Mouse (Mus musculus) hindbrain, postnatal 0 days (tissue): ENCODE data around the gene Ell3. TPM values are rescaled to one million over a fixed set of nuclear protein-coding genes. Genes with fewer than 3 reads are reported as not detected.

Experiments used
- ATAC-seq: fragments of 200-750 bp; cut with Nextera tagmentation; 2 replicates; pipeline ENCODE4 v1.8.0; 2017; ENCODE audit warnings: mild to moderate bottlenecking, moderate TSS enrichment, moderate library complexity
- DNase-seq: peaks from one replicate; pipeline ENCODE4 v3.0.0-alpha.2; 2015; ENCODE audit warnings: low spot score
- H3K27ac ChIP-seq: fragments of 300-500 bp; sonication (generic); 2 replicates; pipeline ENCODE4 v1.5.1; 2014; ENCODE audit warnings: mild to moderate bottlenecking
- H3K27me3 ChIP-seq: fragments of 300-500 bp; sonication (generic); 2 replicates; pipeline ENCODE4 v1.6.1; 2014; ENCODE audit warnings: low read length, mixed read lengths; ENCODE audit not compliant: insufficient read depth
- H3K36me3 ChIP-seq: fragments of 300-500 bp; sonication (generic); 2 replicates; pipeline ENCODE4 v1.6.1; 2014; ENCODE audit warnings: low read length, mixed read lengths; ENCODE audit not compliant: insufficient read depth
- H3K4me1 ChIP-seq: fragments of 300-500 bp; sonication (generic); 2 replicates; pipeline ENCODE4 v1.6.1; 2014; ENCODE audit warnings: antibody characterized with exemption, low read length, mixed read lengths; ENCODE audit not compliant: insufficient read depth
- H3K4me2 ChIP-seq: fragments of 300-500 bp; sonication (generic); 2 replicates; pipeline ENCODE4 v1.6.1; 2014; ENCODE audit warnings: low read depth, mild to moderate bottlenecking, low read length, moderate library complexity, mixed read lengths
- H3K4me3 ChIP-seq: fragments of 300-500 bp; sonication (generic); 2 replicates; pipeline ENCODE4 v1.5.1; 2014; ENCODE audit warnings: low read length
- H3K9ac ChIP-seq: fragments of 300-500 bp; sonication (generic); replicated peaks from 2 replicates; pipeline ENCODE4 v1.6.1; 2014; ENCODE audit warnings: mild to moderate bottlenecking, low read length, moderate library complexity, mixed read lengths
- H3K9me3 ChIP-seq: fragments of 300-500 bp; sonication (generic); 2 replicates; pipeline ENCODE4 v1.6.1; 2016; ENCODE audit warnings: low read length, mixed read lengths
- CTCF ChIP-seq: IDR thresholded peaks from 2 replicates; pipeline ENCODE4 v1.5.1; 2016; ENCODE audit warnings: antibody characterized with exemption, control low read depth, low read depth
- WGBS: fragments of 180-500 bp; shearing (Covaris S2); extraction: QIAGEN DNeasy Blood & Tissue Kit; methylation state at CpG from one replicate; pipeline ENCODE4 v1.1.7; 2014; 5-methylcytosine and 5-hydroxymethylcytosine counted together
- polyA plus RNA-seq: library from polyadenylated mRNA; unstranded; fragments of >200 nt; fragmentation: Nextera tagmentation; extraction: Ambion mirVana; gene quantifications from 2 replicates; pipeline ENCODE4 v1.2.1, GENCODE M21; 2015
- total RNA-seq: library from RNA; depleted of rRNA; stranded (reverse); fragments of >200 nt; gene quantifications from 2 replicates; pipeline ENCODE4 v1.2.3, GENCODE M21; 2014

Ell3 gene
- total and polyA plus RNA-seq, 2 experiments from 2014 or later, result 0.58 to 1.4 TPM

DNA sequence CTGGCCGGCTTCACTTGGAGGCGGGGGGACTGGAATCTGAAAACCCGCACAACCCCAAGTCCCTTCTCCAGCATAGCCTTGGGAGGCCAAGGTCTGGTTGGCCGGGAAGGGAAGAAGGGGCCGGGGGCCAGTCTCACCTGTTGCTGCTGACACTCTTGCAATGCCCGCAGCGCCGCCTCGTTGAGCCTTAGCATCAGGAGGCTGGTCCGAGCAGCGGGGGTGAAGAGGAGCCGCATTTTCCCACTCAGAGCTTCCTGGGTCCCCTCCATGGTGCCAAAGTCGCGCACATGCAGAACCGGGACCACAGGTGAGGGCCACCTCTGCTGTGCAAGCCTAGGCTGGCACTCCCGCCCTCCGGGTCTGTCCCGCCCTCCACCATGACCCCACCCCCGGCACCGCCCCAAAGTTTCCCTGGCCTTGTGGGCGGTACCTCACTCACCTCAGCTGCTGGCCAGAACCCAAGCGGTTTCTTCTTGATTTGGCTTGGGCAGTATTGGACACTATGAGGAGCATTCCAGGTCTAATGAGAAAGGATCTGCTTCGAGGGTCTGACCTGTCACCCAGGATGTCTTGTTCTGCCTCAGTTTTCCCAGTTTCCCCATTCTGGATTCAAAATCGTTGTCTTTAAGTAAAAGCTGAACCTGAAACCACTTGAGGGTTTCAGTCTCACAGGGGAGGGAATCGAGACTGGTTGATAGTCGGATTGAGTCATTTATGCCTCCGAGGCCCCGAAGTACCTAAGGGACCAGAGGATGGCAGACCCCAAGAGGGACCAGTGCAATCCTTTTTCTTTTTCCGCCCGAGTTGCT, 1.6 kb downstream of the Ell3 start:
- WGBS, result 3% methylated on average over 30 of the region's 30 CpGs
- peaks cover 12% of the 10 kb centered on the region for H3K4me1 ChIP-seq
- peak overlapping the region; percentile 24; the same call in 1 of the 2 replicates for H3K9ac ChIP-seq
- DNase-seq, result no peak
- no peak for TF ChIP-seq CTCF
- ATAC-seq, result no peak
- H3K27ac ChIP-seq, result no peak overlapping the region
- peak overlapping the region; percentile 34 for H3K4me3 ChIP-seq
- peak overlapping the region; percentile 71 for H3K4me2 ChIP-seq
- no peaks in the 10 kb centered on the region for H3K9me3 ChIP-seq
- H3K36me3 ChIP-seq, result peaks cover 9% of the 10 kb centered on the region
- no peaks in the 10 kb centered on the region for H3K27me3 ChIP-seq

DNA sequence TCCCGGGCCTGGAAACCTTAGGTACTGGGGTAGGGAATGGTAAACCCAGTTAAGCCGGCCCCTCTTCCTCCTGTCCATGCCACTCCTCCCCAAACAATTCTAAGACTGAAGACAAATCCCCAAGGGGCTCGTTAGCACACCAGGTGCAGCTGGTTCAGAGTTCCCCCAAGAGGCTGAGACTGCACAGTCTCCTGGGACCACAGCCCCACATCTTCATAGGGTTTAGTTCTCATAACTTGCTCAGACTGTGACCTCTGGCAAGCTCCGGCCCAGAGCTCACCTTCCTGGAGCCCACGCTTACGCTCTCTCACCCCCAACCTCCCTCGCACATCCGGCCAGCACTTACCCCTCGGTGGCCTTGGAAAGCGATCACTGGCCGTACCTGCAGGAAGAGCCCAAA, 2.3 kb downstream of the Ell3 start:
- no peak for DNase-seq
- Histone ChIP-seq H3K9ac (peak overlapping the region; percentile 24; the same call in 1 of the 2 replicates), H3K4me1 (peaks cover 12% of the 10 kb centered on the region), H3K4me3 (peak overlapping the region; percentile 34), H3K27ac (no peak overlapping the region), H3K9me3 (no peaks in the 10 kb centered on the region), H3K27me3 (no peaks in the 10 kb centered on the region), H3K36me3 (peaks cover 15% of the 10 kb centered on the region), H3K4me2 (peak overlapping the region; percentile 71)
- no peak for ATAC-seq
- 13% methylated on average over 11 of the region's 11 CpGs for WGBS
- TF ChIP-seq CTCF, result no peak

DNA sequence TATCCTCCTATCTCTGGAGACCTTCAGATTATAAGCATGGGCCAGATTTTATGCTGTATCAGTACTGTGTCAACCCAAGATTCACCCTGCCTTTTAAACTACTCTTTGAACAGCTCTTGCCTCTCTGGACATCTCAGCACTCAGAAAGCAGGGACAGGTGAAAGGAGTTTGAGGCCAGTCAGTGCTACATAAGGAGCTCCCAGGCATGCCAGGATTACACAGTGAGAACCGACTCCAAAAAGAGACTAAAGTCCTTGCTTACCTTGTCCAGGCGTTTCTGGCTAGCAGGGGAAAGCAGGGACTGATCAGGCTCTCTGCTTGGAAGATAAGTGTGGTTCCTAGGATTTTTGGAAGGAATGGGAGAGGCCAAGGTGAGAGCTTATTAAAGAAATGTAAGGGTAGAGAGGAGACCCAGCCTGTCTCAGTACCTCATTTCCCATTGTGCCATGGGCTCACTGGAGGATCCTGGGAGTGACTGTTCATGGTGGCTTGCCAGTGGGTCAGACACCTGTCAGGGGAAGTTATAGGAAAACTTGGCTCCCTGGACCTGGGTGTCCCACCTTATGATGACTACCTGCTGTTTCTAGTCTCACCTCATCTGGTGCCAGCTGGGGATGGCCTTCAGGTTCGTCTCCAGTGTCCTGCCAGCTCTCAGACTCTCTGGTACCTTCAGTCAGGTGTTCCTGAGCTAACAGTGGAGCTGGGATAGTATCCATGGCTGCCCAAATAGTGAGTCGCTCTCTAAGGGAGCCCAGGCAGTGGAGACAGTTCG, 3.1 kb downstream of the Ell3 start:
- DNase-seq (no peak), ATAC-seq (no peak)
- Histone ChIP-seq H3K9ac (no peak overlapping the region), H3K9me3 (no peaks in the 10 kb centered on the region), H3K4me3 (no peak overlapping the region), H3K4me2 (no peak overlapping the region), H3K27ac (no peak overlapping the region), H3K36me3 (peaks cover 15% of the 10 kb centered on the region), H3K4me1 (peaks cover 12% of the 10 kb centered on the region), H3K27me3 (no peaks in the 10 kb centered on the region)
- 66% methylated on average over 5 of the region's 5 CpGs for WGBS
- TF ChIP-seq CTCF, result no peak

DNA sequence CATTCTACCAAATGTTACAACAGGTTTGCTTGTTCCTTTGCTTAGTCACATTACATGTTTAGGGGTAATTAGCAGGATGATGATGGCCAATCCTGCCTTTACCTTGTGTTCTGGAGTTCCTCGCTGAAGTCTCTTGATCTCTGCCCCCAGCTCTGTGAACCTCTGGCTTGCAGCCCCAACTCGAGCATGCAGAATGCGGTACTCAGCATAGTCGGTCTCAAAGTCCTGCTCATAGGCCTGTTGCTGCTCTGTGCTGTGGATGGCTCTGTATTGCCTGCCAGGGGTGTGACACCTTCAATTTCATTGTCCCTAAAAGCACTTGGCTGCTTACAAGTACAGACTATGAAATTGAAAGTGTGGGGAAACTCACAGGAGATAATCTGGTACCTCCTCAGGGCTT, 4.3 kb downstream of the Ell3 start:
- Histone ChIP-seq H3K9ac (no peak overlapping the region), H3K27ac (no peak overlapping the region), H3K9me3 (no peaks in the 10 kb centered on the region), H3K36me3 (peaks cover 26% of the 10 kb centered on the region), H3K27me3 (no peaks in the 10 kb centered on the region), H3K4me1 (peaks cover 12% of the 10 kb centered on the region), H3K4me2 (no peak overlapping the region), H3K4me3 (no peak overlapping the region)
- DNase-seq (no peak), ATAC-seq (no peak)
- WGBS, result 80% methylated on average over 4 of the region's 4 CpGs
- no peak for TF ChIP-seq CTCF

DNA sequence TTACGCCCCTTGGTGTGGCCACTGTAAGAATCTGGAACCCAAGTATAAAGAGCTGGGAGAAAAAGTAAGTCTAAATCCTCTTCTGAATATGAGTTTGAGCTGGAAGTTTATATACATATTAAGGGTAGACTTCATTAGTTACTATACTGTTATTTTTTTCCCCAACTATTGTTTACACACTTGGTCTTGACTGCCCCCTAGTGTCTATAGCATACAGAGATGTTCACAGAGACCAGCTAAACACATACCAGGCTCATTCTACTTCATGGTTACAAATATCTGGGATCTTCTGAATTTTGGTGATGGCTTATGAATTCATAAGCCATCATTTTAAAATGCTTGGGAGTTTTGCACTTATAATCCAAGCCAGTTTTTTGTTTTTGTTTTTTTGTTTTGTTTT, 9.2 kb downstream of the Ell3 start:
- Histone ChIP-seq H3K4me2 (no peak overlapping the region), H3K27me3 (no peaks in the 10 kb centered on the region), H3K9me3 (no peaks in the 10 kb centered on the region), H3K4me3 (no peak overlapping the region), H3K27ac (no peak overlapping the region), H3K4me1 (no peaks in the 10 kb centered on the region), H3K36me3 (peaks cover 70% of the 10 kb centered on the region), H3K9ac (no peak overlapping the region)
- peak; percentile 53 for DNase-seq
- WGBS, result 94% methylated on average over 1 of the region's 1 CpGs
- ATAC-seq, result no peak
- TF ChIP-seq CTCF, result peak; percentile 57

GRCm38 (mm10) chr2:121425890-121426289, 18.2 kb downstream of the Ell3 start:
- Histone ChIP-seq H3K4me1 (no peaks in the 10 kb centered on the region), H3K9ac (no peak overlapping the region), H3K9me3 (no peaks in the 10 kb centered on the region), H3K4me3 (no peak overlapping the region), H3K36me3 (peaks cover 36% of the 10 kb centered on the region; the same call in 1 of the 2 replicates), H3K27me3 (no peaks in the 10 kb centered on the region), H3K27ac (no peak overlapping the region), H3K4me2 (no peak overlapping the region)
- no peak for ATAC-seq
- no peak for TF ChIP-seq CTCF
- DNase-seq, result no peak
- 96% methylated on average over 2 of the region's 2 CpGs for WGBS
